Mouse (Mus musculus) hindbrain, embryonic 11.5 days (tissue): Measurements from ENCODE around the gene Phex. TPM values are rescaled to one million over a fixed set of nuclear protein-coding genes. Genes with fewer than 3 reads are reported as not detected.

Source experiments
- ATAC-seq: fragments of 200-750 bp; cut with Nextera tagmentation; 2 replicates; pipeline ENCODE4 v1.8.0; 2017; ENCODE audit warnings: mild to moderate bottlenecking, moderate TSS enrichment, moderate library complexity; ENCODE audit not compliant: low FRiP score
- DNase-seq: peaks from one replicate; pipeline ENCODE4 v3.0.0-alpha.2; 2015; ENCODE audit warnings: low spot score
- H3K27ac ChIP-seq: fragments of 300-500 bp; sonication (generic); 2 replicates; pipeline ENCODE4 v1.5.1; 2014; ENCODE audit warnings: mild to moderate bottlenecking, low read depth, low read length
- H3K27me3 ChIP-seq: fragments of 300-500 bp; sonication (generic); 2 replicates; pipeline ENCODE4 v1.6.1; 2014; ENCODE audit warnings: mild to moderate bottlenecking, low read length, moderate library complexity, mixed read lengths; ENCODE audit not compliant: control insufficient read depth, insufficient read depth
- H3K36me3 ChIP-seq: fragments of 300-500 bp; sonication (generic); 2 replicates; pipeline ENCODE4 v1.6.1; 2014; ENCODE audit warnings: mild to moderate bottlenecking, low read length, moderate library complexity, mixed read lengths; ENCODE audit not compliant: control insufficient read depth, insufficient read depth
- H3K4me1 ChIP-seq: fragments of 300-500 bp; sonication (generic); replicated peaks from 2 replicates; pipeline ENCODE4 v1.6.1; 2014; ENCODE audit warnings: low read length, mixed read lengths; ENCODE audit not compliant: control insufficient read depth, insufficient read depth
- H3K4me2 ChIP-seq: fragments of 300-500 bp; sonication (generic); replicated peaks from 2 replicates; pipeline ENCODE4 v1.6.1; 2014; ENCODE audit warnings: mild to moderate bottlenecking, low read depth, low read length
- H3K4me3 ChIP-seq: fragments of 300-500 bp; sonication (generic); 2 replicates; pipeline ENCODE4 v1.5.1; 2014; ENCODE audit warnings: low read depth, low read length
- H3K9ac ChIP-seq: fragments of 300-500 bp; sonication (generic); 2 replicates; pipeline ENCODE4 v1.6.1; 2014; ENCODE audit warnings: low read depth, low read length
- H3K9me3 ChIP-seq: fragments of 300-500 bp; sonication (generic); 2 replicates; pipeline ENCODE4 v1.6.1; 2016; ENCODE audit warnings: low read length; ENCODE audit not compliant: control insufficient read depth
- WGBS: fragments of 180-500 bp; shearing (Covaris S2); extraction: QIAGEN DNeasy Blood & Tissue Kit; methylation state at CpG from one replicate; pipeline ENCODE4 v1.1.7; 2014; 5-methylcytosine and 5-hydroxymethylcytosine counted together
- polyA plus RNA-seq: library from polyadenylated mRNA; unstranded; fragments of >200 nt; fragmentation: Nextera tagmentation; extraction: Ambion mirVana; gene quantifications from 2 replicates; pipeline ENCODE4 v1.2.1, GENCODE M21; 2014

Gene Phex
- 0.22 and 0.62 TPM in 2 replicates for polyA plus RNA-seq

GRCm38 (mm10) chrX:157415212-157415611 lies at the start of gene Phex:
Gene Phex, minus strand, starts transcription at chrX:157415312.
- WGBS, result 78% methylated on average over 5 of the region's 5 CpGs
- no peak for ATAC-seq
- H3K9me3 ChIP-seq, result no peaks in the 10 kb centered on the region

GRCm38 (mm10) chrX:157462716-157463115 lies 47.6 kb upstream of the Phex start:
- H3K27ac ChIP-seq, result no peak overlapping the region
- no peaks in the 10 kb centered on the region for H3K27me3 ChIP-seq
- ATAC-seq (no peak), DNase-seq (peak; percentile 42)
- H3K4me1 ChIP-seq, result no peaks in the 10 kb centered on the region
- no peak overlapping the region for H3K4me3 ChIP-seq
- no peak overlapping the region for H3K4me2 ChIP-seq
- no peaks in the 10 kb centered on the region for H3K36me3 ChIP-seq
- 76% methylated on average over 3 of the region's 3 CpGs for WGBS
- no peaks in the 10 kb centered on the region for H3K9me3 ChIP-seq
- H3K9ac ChIP-seq, result no peak overlapping the region

More at GRCm38 (mm10) chrX:157415212-157415611, at the start of gene Phex:
- H3K27ac ChIP-seq, result no peak within 1 kb of the TSS
- no peaks in the 10 kb centered on the region for H3K27me3 ChIP-seq
- no peak within 1 kb of the TSS for H3K4me2 ChIP-seq
- H3K36me3 ChIP-seq, result no peaks in the 10 kb centered on the region
- H3K4me3 ChIP-seq, result no peak within 1 kb of the TSS
- H3K9ac ChIP-seq, result no peak within 1 kb of the TSS
- DNase-seq, result no peak
- H3K4me1 ChIP-seq, result no peaks in the 10 kb centered on the region

GRCm38 (mm10) chrX:157454430-157454829 lies 39.3 kb upstream of the Phex start:
- ATAC-seq, result no peak
- no peak overlapping the region for H3K27ac ChIP-seq
- no peak overlapping the region for H3K9ac ChIP-seq
- no peaks in the 10 kb centered on the region for H3K4me1 ChIP-seq
- no peak overlapping the region for H3K4me3 ChIP-seq
- 50% methylated on average over 1 of the region's 1 CpGs for WGBS
- no peak overlapping the region for H3K4me2 ChIP-seq
- peak; percentile 67 for DNase-seq
- no peaks in the 10 kb centered on the region for H3K36me3 ChIP-seq
- H3K9me3 ChIP-seq, result no peaks in the 10 kb centered on the region
- no peaks in the 10 kb centered on the region for H3K27me3 ChIP-seq

GRCm38 (mm10) chrX:157449000-157449399 lies 33.9 kb upstream of the Phex start:
- Histone ChIP-seq H3K4me2 (no peak overlapping the region), H3K9ac (no peak overlapping the region), H3K4me3 (no peak overlapping the region), H3K27me3 (no peaks in the 10 kb centered on the region), H3K27ac (no peak overlapping the region), H3K36me3 (no peaks in the 10 kb centered on the region), H3K9me3 (no peaks in the 10 kb centered on the region), H3K4me1 (no peaks in the 10 kb centered on the region)
- ATAC-seq (no peak), DNase-seq (no peak)
- 81% methylated on average over 1 of the region's 1 CpGs for WGBS

GRCm38 (mm10) chrX:157447431-157447830 lies 32.3 kb upstream of the Phex start:
- H3K9me3 ChIP-seq, result no peaks in the 10 kb centered on the region
- no peaks in the 10 kb centered on the region for H3K27me3 ChIP-seq
- no peaks in the 10 kb centered on the region for H3K36me3 ChIP-seq
- H3K4me1 ChIP-seq, result no peaks in the 10 kb centered on the region
- no peak overlapping the region for H3K4me3 ChIP-seq
- H3K4me2 ChIP-seq, result no peak overlapping the region
- H3K9ac ChIP-seq, result no peak overlapping the region
- DNase-seq (no peak), ATAC-seq (no peak)
- WGBS, result 84% methylated on average over 6 of the region's 6 CpGs
- H3K27ac ChIP-seq, result no peak overlapping the region

- Histone ChIP-seq H3K9me3 (no peaks in the 10 kb centered on the region), H3K4me1 (no peaks in the 10 kb centered on the region), H3K9ac (no peak overlapping the region), H3K4me2 (no peak overlapping the region), H3K4me3 (no peak overlapping the region), H3K27me3 (no peaks in the 10 kb centered on the region), H3K27ac (no peak overlapping the region), H3K36me3 (no peaks in the 10 kb centered on the region)
- DNase-seq (no peak), ATAC-seq (no peak)
- WGBS, result 72% methylated on average over 1 of the region's 1 CpGs
Observed at GRCm38 (mm10) chrX:157434768-157435167, 19.7 kb upstream of the Phex start.

- no peaks in the 10 kb centered on the region for H3K36me3 ChIP-seq
- no peak overlapping the region for H3K9ac ChIP-seq
- H3K27ac ChIP-seq, result no peak overlapping the region
- no peak for ATAC-seq
- no peak for DNase-seq
- H3K4me1 ChIP-seq, result no peaks in the 10 kb centered on the region
- no peaks in the 10 kb centered on the region for H3K9me3 ChIP-seq
- H3K4me2 ChIP-seq, result no peak overlapping the region
- no peak overlapping the region for H3K4me3 ChIP-seq
- H3K27me3 ChIP-seq, result no peaks in the 10 kb centered on the region
- 69% methylated on average over 2 of the region's 2 CpGs for WGBS
Observed at GRCm38 (mm10) chrX:157419451-157419850, 4.3 kb upstream of the Phex start.

- Histone ChIP-seq H3K27ac (no peak overlapping the region), H3K4me1 (no peaks in the 10 kb centered on the region), H3K9ac (no peak overlapping the region), H3K9me3 (no peaks in the 10 kb centered on the region), H3K36me3 (no peaks in the 10 kb centered on the region), H3K4me3 (no peak overlapping the region), H3K4me2 (no peak overlapping the region), H3K27me3 (no peaks in the 10 kb centered on the region)
- 72% methylated on average over 6 of the region's 6 CpGs for WGBS
- ATAC-seq (no peak), DNase-seq (no peak)
Observed at GRCm38 (mm10) chrX:157404919-157405318, 10.2 kb downstream of the Phex start.

GRCm38 (mm10) chrX:157391241-157391640 lies 23.9 kb downstream of the Phex start:
- Histone ChIP-seq H3K27me3 (no peaks in the 10 kb centered on the region), H3K4me3 (no peak overlapping the region), H3K36me3 (no peaks in the 10 kb centered on the region), H3K4me2 (no peak overlapping the region), H3K9me3 (no peaks in the 10 kb centered on the region), H3K4me1 (no peaks in the 10 kb centered on the region), H3K27ac (no peak overlapping the region), H3K9ac (no peak overlapping the region)
- no peak for DNase-seq
- ATAC-seq, result no peak
- 59% methylated on average over 2 of the region's 2 CpGs for WGBS
